Mouse (Mus musculus) frontal cortex, postnatal 36 days (tissue): Measurements from ENCODE around the gene Maml1.

ENCODE experiments used
- DNase-seq, 2 experiments: peaks; one replicate each; pipeline ENCODE4 v3.0.0; 2022; ENCODE audit warnings: low spot score in 2 of 2

The Maml1 gene

DNA sequence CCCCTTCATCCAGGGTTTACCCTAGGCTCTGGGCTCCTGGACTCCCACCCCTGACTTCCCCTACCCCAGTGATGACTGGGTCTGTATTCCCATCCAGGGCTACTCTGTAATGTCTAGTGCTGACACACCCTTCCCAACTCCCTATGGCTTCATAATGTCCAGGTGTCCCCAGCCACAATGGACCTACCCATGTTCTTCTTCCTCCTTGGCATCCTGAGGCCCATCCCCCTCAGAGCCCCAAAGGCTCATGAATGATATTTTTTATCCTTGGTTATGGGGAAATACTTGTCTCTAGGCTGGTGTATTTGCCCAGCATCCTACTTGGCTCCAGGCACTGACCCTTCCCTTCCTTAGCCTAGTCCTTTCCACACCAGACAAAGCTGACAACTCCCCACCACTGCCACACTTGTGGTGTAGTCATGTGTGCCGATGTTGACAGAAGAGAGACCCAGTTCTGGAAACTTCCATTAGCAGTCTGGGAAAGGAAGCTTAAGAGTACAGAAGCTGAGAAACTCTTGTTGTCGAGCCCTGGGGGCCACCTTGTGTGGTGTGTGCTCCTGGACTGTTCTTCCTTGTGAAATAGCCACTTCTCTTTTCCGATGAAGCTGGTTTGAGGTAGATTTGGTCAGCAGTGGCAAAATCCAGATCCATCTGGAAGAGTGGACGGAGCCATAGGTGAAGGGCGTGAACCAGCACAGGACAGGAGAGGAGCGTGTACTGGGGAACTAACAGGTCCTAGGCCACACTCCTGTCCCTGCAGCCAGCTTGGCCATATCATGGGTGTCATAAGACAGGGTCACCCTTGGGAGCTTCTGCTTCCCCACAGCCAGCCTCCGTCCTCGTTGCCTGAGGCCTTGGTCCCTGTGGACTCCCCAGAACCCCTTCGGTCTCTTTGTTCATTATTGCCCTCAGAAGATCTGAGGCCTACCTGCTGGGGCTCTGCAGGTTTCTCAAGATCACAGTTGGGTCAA is 53.0 kb downstream of the Maml1 start:
- no peak for DNase-seq

DNA sequence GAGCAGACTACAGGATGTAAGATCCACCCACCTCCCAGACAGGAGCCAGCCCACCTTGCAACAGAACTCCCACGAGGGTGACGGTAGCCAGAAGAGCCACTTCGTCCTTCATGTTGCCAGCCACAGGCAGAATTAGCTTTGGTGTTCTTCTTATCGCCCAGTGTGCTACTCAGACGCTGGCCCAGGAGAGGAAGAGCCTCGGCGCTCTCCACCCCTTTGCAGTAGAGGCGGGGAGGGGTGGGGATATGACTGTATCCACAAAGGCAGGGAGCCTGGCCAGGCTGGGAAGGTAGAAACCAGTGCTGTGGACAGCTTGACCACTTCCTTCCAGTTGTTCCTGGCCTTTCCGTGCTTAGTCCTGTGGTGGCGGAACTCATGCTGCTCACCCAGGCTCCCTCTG is 53.8 kb downstream of the Maml1 start, which contains the start of gene Ltc4s:
TSS of gene Ltc4s (minus strand) at position 293 of the 400 bp plus-strand sequence.
- DNase-seq = no peak

DNA sequence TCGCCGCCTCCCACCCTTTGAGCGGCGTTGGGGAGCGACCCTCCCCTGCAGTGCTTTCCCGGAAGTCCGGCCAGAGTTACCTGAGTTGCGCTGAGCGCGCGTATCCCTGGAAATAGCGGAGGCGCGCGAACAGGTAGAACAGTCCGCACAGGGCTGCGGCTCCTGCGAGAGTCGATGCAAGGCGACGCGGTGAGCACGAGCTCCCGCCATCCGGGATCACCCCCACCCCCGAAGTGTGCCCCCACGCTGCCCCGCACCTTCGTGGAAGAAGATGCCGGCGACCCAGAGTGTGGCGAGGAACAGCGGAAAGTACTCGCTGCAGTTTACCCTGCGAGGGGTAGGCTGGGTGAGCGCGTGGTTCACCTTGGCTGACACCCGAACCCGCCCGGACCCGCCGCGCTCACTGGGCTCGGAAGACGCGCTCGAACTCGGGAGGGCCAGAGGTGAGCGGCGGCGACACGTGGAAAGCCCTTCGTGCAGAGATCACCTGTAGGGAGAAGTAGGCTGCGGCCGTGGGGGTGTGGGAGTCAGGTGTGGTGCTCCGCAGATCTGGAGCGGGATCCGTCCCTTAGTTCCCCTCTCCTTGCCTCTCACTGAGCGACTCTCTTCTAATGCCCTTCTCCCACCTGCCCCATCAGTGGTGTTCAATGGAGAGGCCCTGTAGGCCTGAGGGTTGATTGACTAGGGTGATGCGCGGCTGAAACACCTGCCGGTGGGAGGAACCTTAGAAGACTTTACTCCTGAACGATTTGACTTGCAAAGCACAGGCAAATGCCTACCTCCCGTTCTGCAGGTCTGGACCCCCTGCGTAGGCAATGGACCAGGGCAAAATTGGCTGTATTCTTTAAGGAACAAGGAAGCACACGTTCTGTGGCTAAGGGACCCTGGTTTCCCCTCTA is 54.9 kb downstream of the Maml1 start:
- no peak for DNase-seq

DNA sequence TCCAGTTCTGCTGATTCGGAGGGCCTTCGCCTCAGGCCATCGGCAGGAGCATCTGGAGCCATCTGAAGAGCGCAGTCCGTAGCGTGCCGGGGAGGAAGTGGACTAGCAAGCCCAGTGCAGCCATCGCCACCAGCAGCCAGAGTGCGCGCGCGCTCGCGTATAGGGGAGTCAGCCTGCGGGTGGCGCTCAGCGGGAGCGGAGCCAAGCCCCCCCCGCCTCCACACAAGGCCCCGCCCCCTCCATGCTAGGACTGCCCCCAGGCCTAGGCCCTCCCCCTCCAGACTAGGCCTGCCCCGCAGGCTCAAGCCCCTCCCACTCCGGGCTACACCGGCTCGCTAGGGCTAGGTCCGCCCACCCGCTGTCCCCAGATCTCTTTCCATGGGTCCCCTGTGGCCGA is 55.6 kb downstream of the Maml1 start:
- DNase-seq = peak; percentile 63 to 75

DNA sequence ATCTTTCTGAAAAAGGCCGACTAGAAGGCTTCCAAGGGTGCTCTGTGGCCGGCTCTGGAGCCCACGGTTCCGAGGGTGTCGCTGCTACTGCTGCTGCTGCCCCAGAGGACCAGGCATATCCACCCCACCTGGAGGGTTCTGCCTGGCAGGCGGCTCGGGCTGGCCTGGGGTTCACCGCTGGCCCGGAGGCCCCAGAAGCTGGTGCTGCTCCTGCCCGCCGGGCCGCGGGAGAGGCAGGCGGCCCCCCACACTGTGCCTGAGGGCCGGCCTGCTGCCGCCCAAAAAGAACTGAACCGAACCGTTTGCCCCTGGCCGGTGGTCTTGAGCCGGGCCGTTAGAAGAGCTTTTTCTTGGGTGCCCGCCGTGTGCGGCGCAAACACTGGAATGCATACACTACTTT is 57.5 kb downstream of the Maml1 start:
- DNase-seq = no peak

DNA sequence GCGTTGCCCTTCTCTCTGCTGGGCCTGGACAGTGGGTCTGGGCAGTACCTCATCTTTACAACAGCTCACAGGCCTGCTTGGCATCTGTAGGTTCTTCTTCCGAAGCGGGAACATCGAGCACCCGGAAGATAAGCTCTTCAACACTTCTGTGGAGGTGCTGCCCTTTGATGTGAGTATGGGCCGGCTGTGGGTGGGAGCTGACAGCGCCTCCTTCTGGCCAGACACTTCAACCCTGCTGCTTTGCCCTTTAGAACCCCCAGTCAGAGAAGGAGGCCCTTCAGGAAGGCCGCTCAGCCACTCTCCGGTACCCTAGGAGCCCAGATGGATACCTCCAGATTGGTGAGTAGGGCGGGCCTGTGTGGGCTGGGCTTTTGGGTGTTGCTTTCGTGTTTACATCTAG is 58.1 kb downstream of the Maml1 start:
- no peak for DNase-seq

DNA sequence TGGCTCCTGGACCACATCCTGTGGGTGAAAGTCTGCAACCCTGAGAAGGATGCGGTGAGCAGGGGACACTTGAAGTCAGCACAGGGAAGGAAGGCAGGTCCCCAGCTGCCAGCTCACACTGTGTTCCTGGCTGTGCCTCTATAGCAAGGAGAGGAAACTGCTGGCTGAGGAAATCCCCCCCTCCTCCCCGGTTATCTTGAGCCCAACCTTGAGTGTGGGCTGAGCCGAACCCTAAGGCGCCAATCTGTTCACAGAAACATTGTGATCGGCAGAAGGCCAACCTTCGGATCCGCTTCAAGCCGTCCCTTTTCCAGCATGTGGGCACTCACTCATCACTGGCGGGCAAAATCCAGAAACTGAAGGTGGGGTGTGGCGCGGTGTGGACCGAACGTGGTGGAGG is 59.1 kb downstream of the Maml1 start:
- DNase-seq = no peak

DNA sequence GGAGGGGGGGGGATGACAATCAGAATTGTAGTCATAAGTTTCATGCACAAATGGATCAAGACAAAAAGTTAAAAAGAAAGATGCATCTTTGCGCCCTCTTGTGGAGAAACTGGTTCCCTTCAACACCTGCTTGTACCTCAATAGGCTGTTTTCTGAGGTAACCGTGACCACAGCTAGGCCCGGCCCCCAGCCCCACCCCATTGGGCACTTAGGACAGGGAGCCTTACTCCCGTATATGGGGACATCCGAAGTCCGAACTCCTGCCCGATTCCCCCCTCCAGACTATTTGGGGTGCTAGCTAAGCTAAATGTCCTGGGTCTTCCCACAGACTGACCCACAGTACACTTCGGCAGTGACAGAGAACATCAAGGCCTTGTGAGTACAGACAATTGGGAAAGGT is 60.7 kb downstream of the Maml1 start:
- peak in 1 of 2 experiments; percentile 81 for DNase-seq

DNA sequence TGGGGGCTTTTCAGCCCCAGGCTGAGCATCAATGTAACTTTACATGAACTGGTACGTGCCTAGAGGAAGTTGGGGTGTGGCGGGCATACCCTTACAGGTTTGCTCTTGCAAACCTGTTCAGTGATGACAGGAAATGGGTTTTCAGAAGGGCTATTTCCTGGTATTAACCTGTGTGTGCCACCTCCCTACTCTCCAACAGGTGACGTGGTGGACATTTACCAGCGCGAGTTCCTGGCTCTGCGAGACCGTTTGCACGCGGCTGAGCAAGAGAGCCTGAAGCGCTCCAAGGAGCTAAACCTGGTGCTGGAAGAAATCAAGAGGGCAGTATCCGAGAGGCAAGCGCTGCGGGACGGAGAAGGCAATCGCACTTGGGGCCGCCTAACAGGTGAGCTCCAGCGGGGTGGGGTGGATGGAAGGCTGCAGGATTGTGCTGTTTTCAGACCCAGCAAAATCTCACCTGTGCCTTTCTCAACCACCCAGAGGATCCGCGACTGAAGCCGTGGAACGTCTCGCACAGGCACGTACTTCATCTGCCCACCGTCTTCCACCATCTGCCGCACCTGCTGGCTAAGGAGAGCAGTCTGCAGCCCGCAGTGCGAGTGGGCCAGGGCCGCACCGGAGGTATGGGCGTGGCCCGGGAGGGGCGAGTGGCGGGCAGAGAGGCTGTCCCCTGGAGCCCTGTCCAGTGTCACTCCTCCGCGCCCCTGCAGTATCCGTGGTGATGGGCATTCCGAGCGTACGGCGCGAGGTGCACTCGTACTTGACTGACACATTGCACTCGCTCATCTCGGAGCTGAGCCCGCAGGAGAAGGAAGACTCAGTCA is 61.4 kb downstream of the Maml1 start:
- no peak for DNase-seq

DNA sequence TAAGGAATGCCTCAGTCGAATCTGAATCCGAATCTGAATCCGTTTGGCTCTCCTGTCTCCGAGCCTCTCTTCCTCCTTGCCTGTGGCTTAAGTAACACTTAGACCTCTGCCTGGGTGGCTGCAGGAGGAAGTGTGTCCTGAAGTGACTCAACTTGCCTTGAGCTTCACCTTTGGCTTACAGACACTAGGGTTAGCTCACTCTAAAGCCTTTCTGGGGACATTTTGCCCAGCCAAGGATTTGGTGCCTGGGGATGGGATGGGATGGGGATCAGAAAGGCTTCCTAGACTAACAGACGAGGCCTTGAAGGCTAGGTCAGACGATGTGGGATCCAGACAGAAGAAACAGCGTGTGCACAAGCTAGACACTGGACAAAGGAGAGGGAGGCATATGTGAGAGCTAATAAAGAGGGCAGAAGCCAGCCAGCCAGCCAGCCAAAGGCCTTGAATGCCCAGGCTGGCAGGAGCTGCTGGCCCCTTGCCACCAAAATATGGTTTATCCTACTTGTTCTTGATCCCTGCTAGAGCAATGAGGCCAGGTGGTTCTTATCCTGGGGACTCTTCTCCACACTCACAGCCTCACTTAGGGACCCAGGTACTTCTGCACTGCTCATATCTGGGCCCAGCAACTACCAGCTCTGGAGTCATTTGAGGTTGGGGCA is 62.7 kb downstream of the Maml1 start:
- DNase-seq = no peak

DNA sequence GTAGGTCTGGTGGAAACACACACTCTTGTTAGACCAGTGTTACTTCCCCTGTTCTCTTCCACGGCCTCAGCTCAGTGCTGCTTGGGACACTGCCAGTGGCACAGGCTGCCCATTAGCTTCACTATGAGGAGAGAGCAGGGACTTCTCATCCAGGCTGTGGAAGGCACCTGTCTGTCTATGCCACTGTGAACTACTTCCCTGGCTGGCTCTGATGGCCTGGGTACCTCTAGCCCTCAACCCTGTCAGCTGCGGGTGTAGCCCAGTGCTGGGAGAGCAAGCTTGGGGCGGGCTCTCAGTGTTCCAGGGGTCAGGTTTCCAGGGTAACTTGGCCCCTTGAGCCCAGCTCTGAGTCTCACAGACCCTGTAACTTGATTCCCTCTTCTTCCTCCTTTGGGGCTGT is 63.3 kb downstream of the Maml1 start:
- no peak for DNase-seq

DNA sequence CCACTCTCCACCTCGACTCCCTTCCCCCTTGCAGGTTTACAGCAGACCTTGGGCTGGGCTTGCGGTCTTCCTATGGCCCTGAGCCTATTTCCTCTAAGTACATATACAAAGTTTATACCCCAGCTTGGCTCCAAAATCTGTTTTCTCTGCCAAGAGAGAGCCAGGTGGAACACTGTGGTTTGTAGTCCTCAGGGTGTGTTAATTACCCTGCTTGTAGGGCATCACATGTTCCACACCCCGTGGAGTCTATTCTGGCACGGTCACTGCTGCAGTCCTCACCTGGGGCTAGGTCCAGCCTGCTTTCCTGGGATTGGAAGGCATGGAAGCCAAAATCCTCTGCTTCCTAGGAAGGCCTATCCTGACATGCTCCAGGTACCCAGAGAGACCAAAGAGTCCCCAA is 64.4 kb downstream of the Maml1 start:
- DNase-seq = no peak

DNA sequence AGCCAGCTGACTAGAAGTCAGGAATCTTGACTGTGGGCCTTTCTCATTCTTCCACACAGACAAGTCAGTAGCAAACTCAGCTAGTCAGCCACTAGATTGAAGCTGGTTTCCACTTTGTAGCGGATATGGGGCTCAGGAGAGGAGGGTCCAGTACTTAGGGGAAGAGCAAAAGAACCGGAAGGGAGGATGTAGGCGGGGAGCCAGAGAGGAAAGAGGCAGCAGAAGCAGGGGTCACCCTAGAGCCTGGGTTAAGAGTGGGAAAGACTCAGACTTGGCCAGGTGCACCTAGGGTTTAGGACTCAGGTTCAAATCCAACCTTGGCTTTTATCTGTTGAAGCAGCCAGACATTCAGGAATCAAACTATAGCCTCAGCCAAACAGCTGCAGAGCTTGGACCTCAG is 64.9 kb downstream of the Maml1 start:
- DNase-seq = no peak

DNA sequence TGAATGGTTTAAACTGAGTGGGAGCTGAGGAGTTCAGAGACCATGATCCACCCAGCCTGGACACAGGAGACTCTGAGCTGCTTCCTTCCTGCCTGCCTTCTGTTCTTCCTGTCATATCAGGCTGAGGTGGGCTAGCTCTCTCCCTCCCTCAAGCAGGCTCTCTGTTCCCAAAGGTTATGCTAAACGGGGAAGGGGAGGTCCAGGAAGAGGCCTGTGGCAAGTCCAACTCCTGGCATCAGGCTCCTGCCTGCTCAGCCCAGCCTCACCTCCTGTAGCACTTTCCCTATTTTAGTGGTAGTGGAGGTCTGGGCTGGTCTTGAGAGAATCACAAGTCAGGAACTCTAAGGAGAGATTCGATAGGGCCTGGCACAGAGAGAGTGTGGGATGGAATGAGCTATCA is 65.7 kb downstream of the Maml1 start:
- no peak for DNase-seq

DNA sequence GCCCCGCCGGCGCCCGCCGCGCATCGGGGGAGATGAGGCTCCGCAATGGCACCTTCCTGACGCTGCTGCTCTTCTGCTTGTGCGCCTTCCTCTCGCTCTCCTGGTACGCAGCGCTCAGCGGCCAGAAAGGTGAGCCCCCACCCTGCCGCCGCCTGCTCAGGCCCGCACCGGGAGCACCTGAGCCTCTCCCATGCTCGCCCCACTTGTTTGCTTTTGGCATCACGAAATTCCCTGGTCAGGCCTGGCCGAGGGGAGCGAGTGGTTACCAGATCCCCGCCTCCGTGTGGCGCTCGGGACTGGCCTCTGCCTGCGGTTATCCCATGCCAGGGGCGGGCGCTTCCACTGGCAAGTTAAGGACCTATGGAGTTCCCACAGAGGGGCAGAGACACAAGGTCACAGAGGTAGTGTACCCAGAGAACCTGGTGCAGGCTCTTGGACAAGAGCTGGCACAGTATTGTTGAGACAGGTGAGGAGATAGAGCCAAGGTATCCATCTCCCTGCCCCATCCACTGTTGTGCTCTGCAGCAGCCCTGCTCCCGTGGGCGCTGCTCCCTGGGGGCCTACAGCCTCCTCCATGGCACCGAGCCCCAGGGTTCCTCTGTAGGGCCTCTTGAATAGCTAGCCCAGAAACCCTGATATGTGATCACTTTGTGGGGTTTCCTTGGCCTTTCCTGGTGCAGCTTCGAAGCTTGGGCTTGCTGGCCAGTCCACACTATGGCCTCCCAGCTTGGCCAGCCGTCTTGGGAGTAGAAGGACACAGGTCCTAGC is 66.3 kb downstream of the Maml1 start:
- DNase-seq = no peak

DNA sequence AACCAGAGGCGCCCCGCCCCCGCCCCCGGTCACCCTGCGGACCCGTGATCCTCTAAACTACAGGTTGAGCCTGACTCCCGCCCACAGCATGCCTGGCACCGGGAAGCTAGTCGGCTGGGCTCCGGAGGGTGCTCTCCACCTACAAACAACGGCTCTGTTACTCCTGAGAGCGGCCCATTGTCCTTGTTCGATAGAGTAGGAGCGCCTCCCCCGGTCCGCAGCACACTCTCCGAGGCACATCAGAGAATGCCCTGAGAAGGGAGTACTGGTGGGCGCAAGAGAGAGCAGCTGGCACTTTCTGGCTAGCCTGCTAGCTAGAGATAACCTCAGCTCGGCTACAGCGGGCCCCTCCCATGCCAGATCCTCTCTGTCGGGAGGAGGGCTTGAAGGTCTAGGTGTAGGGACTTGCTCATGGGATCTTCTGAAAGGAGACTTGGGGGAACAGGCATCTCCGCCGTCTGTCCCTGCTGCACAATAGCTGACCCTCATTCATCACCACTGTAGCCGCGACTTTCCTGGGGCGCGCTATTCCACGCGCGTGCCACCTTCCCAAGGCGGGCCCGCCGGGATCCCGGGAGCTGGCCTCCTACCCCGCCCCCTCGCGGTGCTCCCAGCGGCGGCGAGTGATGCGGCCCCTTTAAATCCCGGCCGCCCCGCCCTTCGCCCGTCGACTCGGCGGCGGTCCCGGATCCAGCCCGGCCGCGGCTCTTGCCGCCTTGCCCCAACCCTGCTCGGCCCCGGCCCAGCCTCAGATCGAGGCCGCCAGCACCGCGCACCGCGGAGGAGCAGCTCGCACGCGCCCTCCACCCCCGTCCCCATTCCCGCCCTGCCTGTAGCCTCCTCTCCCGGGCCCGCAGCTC is 67.2 kb downstream of the Maml1 start:
- DNase-seq = peak; percentile 81 to 86

DNA sequence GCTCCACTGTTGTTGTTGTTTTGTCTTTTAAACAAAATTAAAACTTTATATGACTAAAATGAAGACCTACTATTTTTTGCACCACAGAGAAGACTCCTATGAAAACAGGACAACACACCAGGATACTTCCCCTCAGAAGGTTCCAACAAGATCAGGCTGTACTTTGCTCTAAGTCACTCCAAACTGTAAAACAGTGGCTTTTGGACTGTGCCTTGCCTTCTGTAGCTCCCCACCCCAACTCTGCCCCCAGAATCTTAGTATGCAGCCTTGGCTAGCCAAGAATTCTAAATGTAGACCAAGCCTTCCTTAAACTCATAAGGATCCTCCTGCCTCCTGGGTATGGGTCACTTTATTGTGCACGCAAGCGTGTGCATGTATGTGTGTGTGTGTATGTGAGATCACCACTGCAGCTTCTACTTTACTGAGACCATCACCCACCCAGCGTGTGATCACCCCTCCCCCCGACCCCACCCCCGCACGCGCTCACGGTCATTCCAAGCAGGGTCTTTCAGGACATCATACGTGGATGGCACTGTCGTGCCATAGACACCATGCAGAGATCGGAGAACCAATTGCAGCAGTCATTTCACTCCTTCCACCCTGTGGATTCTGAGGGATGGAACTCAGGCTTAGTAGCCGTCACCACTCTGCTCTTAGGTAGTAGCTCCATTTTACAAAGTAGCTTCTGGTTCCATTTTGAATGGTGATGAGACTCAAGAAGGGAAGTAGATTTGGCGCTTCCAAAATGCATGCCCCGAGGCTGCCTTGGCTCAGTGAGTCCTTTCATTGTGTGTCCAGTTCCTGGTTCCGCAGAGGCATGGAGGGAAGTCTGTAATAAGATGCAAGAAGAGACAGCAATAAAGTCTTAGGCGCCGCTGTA is 68.1 kb downstream of the Maml1 start:
- DNase-seq = no peak

DNA sequence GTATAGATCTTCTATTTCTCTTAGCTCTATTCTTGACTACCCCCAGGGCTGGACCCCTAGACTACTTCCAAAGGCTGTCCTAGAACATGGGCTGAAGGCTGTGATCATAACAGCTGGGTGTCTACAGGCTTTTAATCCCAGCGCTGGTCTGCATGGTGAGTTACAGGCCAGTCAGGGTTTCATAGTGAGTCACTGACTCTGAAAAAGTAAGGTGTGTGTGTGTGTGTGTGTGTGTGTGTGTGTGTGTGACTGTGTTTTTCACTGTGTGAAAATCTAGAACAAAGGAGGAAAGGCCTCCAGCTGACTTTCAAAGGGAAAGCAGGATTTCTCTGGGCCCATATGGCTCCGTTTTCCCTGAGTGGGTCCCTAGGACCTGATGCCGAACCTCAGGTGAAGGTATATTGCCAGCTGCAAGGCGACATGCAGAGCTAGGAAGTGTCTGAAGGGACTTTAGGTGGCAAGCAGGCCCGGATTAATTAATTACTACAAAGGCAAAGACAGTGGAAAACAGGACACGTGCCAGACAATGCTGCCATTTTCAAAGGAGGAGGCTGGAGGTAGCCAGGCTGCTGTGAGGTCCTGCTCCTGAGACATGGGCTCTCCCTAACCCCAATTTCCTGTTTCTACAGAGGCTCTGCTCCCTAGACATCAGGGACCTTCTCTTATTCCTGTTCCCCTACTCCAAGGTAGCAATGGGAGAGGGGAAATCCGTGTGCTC is 69.4 kb downstream of the Maml1 start:
- DNase-seq = no peak
